Mouse (Mus musculus) megakaryocyte, embryonic 14.5 days (primary cell): ENCODE measurements around the gene Ryr1.

Experiments used
- FLI1 ChIP-seq: IDR thresholded peaks from 2 replicates; pipeline ENCODE4 v1.6.1; 2012; ENCODE audit warnings: low read length, inconsistent platforms, mixed read lengths
- GATA1 ChIP-seq: IDR thresholded peaks from 3 replicates; pipeline ENCODE4 v1.6.1; 2012; ENCODE audit warnings: mixed read lengths, low read length, inconsistent platforms, borderline replicate concordance

DNA sequence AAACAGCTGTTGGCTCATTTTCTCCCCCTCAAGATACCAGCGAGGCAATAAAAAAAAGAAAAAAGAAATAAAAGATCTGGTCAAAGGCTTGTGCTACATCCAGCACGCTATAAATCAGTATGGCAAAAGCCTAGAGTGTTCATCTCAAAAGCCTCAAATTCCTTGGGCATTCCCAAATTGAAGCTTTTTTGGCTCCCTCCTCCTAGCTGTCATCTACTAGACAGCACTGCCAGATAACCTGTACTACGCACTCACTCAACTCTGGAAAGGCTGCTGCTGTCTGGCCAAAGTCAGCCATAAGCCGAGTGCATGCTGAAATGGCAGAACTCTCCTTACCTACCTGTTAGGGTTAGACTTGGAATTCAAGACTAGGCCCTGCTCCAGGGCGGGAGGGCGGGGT, 167.7 kb downstream of the Ryr1 start:
- TF ChIP-seq FLI1 (no peak), GATA1 (no peak)
